In genomic region chr4:149409759-149410158, GRCm38 (mm10) we compare ENCODE assay signal across 25 mouse cellular contexts. TPM values are rescaled to one million over a fixed set of nuclear protein-coding genes. Genes with fewer than 3 reads are reported as not detected.
DNase-seq lines count a peak whose midpoint lies in the region; ATAC-seq and TF ChIP-seq lines count a peak whose summit lies in the region.
"Had no signal": no experiment of that assay in that cellular context is flagged by ENCODE, and none has a peak within 500 bp of the region (broad histone marks: within the 10 kb centered on the region; RNA-seq: fewer than 3 reads in every experiment).

No protein-coding gene starts in this region.

- H3K4me3 ChIP-seq in thymus, adult 2 months (ENCODE audit: control insufficient read depth, insufficient read depth, low read length): no peak overlapping the region

- 64% methylated on average over 4 of the region's 4 CpGs for WGBS in thymus, adult 2 months

- peaks cover 3% of the 10 kb centered on the region for H3K4me1 ChIP-seq in thymus, adult 2 months (replicated peaks; ENCODE audit: control insufficient read depth, insufficient read depth, low read length)

- H3K36me3 ChIP-seq in thymus, adult 2 months (ENCODE audit: control insufficient read depth, insufficient read depth, low read length): no peaks in the 10 kb centered on the region

- no peak for DNase-seq in frontal cortex, postnatal 36 days (ENCODE audit: low spot score in 2 of 2)
- no peak for DNase-seq in thymus, adult 2 months
- DNase-seq in thymus, postnatal 4 days: no peak
- DNase-seq in thymus, postnatal 0 days (ENCODE audit: low spot score): peak; percentile 16
- DNase-seq in thymus, postnatal 10 days (ENCODE audit: low spot score in 2 of 2): no peak
- peak; percentile 67 for DNase-seq in brain, adult 2 months (ENCODE audit: low read depth, low spot score)
- no peak for DNase-seq in retina, embryonic 14.5 days (ENCODE audit: low spot score)
- DNase-seq: adrenal gland, adult 2 months; adrenal gland, adult 8-10 months; adrenal gland, postnatal 10 days; adrenal gland, postnatal 14 days; adrenal gland, postnatal 25 days; adrenal gland, postnatal 36 days; B cell, adult 2 months; cerebellum, adult 11 months; cerebellum, adult 11-12 months; cerebellum, adult 18-20 months had no signal

- no peak for TF ChIP-seq POLR2A in thymus, adult 2 months (IDR thresholded peaks at IDR 0.05; ENCODE audit: control insufficient read depth, extremely low read depth, insufficient read depth, low read length, poor library complexity)

- 0 out of 2 replicates have a peak overlapping the region, but pooled peaks have one; percentile 8 for H3K27ac ChIP-seq in thymus, adult 2 months (ENCODE audit: control insufficient read depth, insufficient read depth, low read length)

- TF ChIP-seq CTCF in thymus, adult 2 months (IDR thresholded peaks at IDR 0.05; ENCODE audit: borderline replicate concordance, control insufficient read depth, extremely low read depth, insufficient read depth, low read length, poor library complexity): no peak

- no peaks in the 10 kb centered on the region for H3K27me3 ChIP-seq in thymus, adult 2 months (ENCODE audit: control insufficient read depth, insufficient read depth, low read length)
- H3K27me3 ChIP-seq: CH12.LX, Patski had no signal

- peak; percentile 52; the same call in 1 of the 2 replicates for ATAC-seq in frontal cortex, adult (ENCODE audit: low TSS enrichment)
- ATAC-seq: activated CD4-positive, CD25-positive, alpha-beta regulatory T cell, adult 4 months; CD4-positive, CD25-positive, alpha-beta regulatory T cell, adult 4 months; Patski had no signal

RNA-seq across cellular contexts. Expression of gene Ube4b, which starts 16.8 kb away (rescaled TPM):
- polyA plus RNA-seq in thymus, adult 2 months (2012; rRNA removed): 110 and 148 TPM in 2 replicates
- 27.3 and 28.5 TPM in 2 replicates for polyA plus RNA-seq in thymus, postnatal 0 days (2015; fragmentation: Nextera tagmentation; extraction: Ambion mirVana)

RNA-seq across cellular contexts. Expression of gene Rbp7, which starts 45.0 kb away (rescaled TPM):
- polyA plus RNA-seq in thymus, adult 2 months (2012; rRNA removed): 0.59 and 1.2 TPM in 2 replicates
- 12.6 and 18.0 TPM in 2 replicates for polyA plus RNA-seq in thymus, postnatal 0 days (2015; fragmentation: Nextera tagmentation; extraction: Ambion mirVana)
- polyA plus RNA-seq: activated CD4-positive, CD25-positive, alpha-beta regulatory T cell, adult 4 months; brain, embryonic 14.5 days; C2C12; CD4-positive, CD25-positive, alpha-beta regulatory T cell, adult 4 months; G1E; Patski had no signal

Comparison
In these comparisons a context has a peak if more than half of its experiments do, and no peak if none do; other contexts are left out.
1. DNase-seq: peak in thymus, postnatal 0 days (single experiment) and brain, adult 2 months (single experiment); none in frontal cortex, postnatal 36 days (0 of 2), thymus, adult 2 months (single experiment), thymus, postnatal 4 days (single experiment), thymus, postnatal 10 days (0 of 2) and retina, embryonic 14.5 days (single experiment).